Mouse (Mus musculus) intestine, postnatal 0 days (tissue): ENCODE data around the gene Hes2. TPM values are rescaled to one million over a fixed set of nuclear protein-coding genes. Genes with fewer than 3 reads are reported as not detected.

Experiments
- ATAC-seq: fragments of 200-750 bp; cut with Nextera tagmentation; 2 replicates; pipeline ENCODE4 v1.8.0; 2017; ENCODE audit warnings: mild to moderate bottlenecking, moderate TSS enrichment, moderate library complexity
- H3K27ac ChIP-seq: fragments of 300-500 bp; sonication (generic); 2 replicates; pipeline ENCODE4 v1.5.1; 2014; ENCODE audit warnings: mild to moderate bottlenecking, low read depth, low read length, moderate library complexity
- H3K27me3 ChIP-seq: fragments of 300-500 bp; sonication (generic); replicated peaks from 2 replicates; pipeline ENCODE4 v1.6.1; 2014; ENCODE audit warnings: low read length, mixed read lengths; ENCODE audit not compliant: control insufficient read depth, insufficient read depth
- H3K36me3 ChIP-seq: fragments of 300-500 bp; sonication (generic); 2 replicates; pipeline ENCODE4 v1.6.1; 2014; ENCODE audit warnings: mild to moderate bottlenecking, moderate library complexity; ENCODE audit not compliant: control insufficient read depth, insufficient read depth
- H3K4me1 ChIP-seq: fragments of 300-500 bp; sonication (generic); replicated peaks from 2 replicates; pipeline ENCODE4 v1.6.1; 2014; ENCODE audit warnings: antibody characterized with exemption, low read length, mixed read lengths; ENCODE audit not compliant: control insufficient read depth, insufficient read depth
- H3K4me2 ChIP-seq: fragments of 300-500 bp; sonication (generic); replicated peaks from 2 replicates; pipeline ENCODE4 v1.6.1; 2014; ENCODE audit warnings: low read depth, mild to moderate bottlenecking, moderate library complexity
- H3K4me3 ChIP-seq: fragments of 300-500 bp; sonication (generic); 2 replicates; pipeline ENCODE4 v1.5.1; 2014; ENCODE audit warnings: low read depth, low read length
- H3K9ac ChIP-seq: fragments of 300-500 bp; sonication (generic); 2 replicates; pipeline ENCODE4 v1.6.1; 2014; ENCODE audit warnings: mild to moderate bottlenecking, low read depth, low read length
- H3K9me3 ChIP-seq: fragments of 300-500 bp; sonication (generic); 2 replicates; pipeline ENCODE4 v1.6.1; 2016; ENCODE audit warnings: mixed run types; ENCODE audit not compliant: control insufficient read depth
- CTCF ChIP-seq: sonication (generic); IDR thresholded peaks from 2 replicates; pipeline ENCODE4 v1.5.1; 2016; ENCODE audit warnings: low read depth, mild to moderate bottlenecking, control low read depth, antibody characterized with exemption, moderate library complexity
- WGBS: fragments of 180-500 bp; shearing (Covaris S2); extraction: QIAGEN DNeasy Blood & Tissue Kit; methylation state at CpG from one replicate; pipeline ENCODE4 v1.1.7; 2014; 5-methylcytosine and 5-hydroxymethylcytosine counted together
- polyA plus RNA-seq: library from polyadenylated mRNA; unstranded; fragments of >200 nt; fragmentation: Nextera tagmentation; extraction: Ambion mirVana; gene quantifications from 2 replicates; pipeline ENCODE4 v1.2.1, GENCODE M21; 2015

Hes2 gene
- polyA plus RNA-seq, 1 experiment from 2014 or later = 8.6 TPM

DNA sequence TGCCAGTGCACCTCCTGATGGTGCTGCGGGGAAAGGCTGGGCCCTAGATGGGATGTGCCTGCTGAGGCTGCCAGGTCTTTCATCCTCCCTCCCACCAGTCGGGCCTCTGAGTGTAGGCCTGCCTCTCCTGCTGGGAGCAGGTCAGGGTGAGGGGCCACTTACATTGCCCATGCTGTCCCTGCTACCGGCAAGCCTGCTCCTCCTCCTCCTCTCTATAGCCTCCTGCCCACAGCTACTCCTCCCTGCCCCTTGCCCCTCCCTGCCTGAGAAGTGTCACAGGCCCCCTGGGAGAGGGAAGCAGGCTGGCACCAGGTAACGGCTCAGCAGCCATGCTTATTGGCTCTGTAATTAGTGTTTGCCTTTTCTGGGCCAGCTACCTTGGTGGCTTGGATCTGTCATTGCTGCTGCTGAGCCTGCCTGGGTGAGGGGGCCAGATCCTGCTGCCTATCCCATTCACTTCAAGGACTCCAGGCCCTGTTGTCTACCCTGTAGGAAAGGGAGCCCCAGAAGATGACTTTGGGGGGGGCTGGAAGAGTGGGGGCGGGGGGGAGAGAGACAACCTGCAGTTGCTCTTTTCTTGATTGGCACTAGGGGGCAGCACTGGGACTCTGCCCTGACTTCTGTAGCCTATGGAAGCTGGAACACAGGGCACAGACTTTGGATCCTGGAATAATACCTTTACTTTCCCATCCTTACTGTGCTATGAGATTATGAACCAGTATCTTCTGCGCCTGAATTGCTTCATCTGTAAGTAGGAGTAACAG, 22.4 kb upstream of the Hes2 start:
- no peaks in the 10 kb centered on the region for H3K36me3 ChIP-seq
- WGBS = 43% methylated on average over 6 of the region's 6 CpGs
- no peak overlapping the region for H3K27ac ChIP-seq
- peak; percentile 80 for TF ChIP-seq CTCF
- no peaks in the 10 kb centered on the region; the same call in 1 of the 2 replicates for H3K4me1 ChIP-seq
- no peak for ATAC-seq
- H3K27me3 ChIP-seq = peaks cover 19% of the 10 kb centered on the region; the same call in 1 of the 2 replicates
- H3K4me2 ChIP-seq = no peak overlapping the region
- H3K4me3 ChIP-seq = no peak overlapping the region
- H3K9me3 ChIP-seq = no peaks in the 10 kb centered on the region
- no peak overlapping the region for H3K9ac ChIP-seq

DNA sequence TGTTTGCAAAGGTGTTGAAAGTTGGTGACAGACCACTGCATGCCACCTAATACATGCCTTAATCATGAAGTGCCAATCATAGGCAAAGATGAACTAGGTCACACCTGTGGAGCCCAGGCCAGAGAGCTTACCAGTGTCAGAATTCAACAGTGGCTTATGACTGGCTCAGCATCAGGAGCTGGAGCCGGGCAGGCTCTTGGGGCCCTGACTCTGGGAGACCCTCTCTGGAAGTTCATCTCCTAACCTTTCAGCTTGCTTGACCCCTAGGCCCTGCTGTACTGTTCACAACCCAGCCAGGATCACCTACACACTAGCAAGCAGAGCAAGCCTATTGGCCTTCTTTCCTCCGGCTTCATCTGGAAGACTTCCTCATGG, 21.8 kb upstream of the Hes2 start:
- Histone ChIP-seq H3K4me1 (no peaks in the 10 kb centered on the region; the same call in 1 of the 2 replicates), H3K4me2 (no peak overlapping the region), H3K27me3 (peaks cover 18% of the 10 kb centered on the region; the same call in 1 of the 2 replicates), H3K4me3 (no peak overlapping the region), H3K36me3 (no peaks in the 10 kb centered on the region), H3K9ac (no peak overlapping the region), H3K27ac (no peak overlapping the region), H3K9me3 (no peaks in the 10 kb centered on the region)
- ATAC-seq = no peak
- WGBS = 98% methylated on average over 2 of the region's 2 CpGs
- TF ChIP-seq CTCF = no peak

DNA sequence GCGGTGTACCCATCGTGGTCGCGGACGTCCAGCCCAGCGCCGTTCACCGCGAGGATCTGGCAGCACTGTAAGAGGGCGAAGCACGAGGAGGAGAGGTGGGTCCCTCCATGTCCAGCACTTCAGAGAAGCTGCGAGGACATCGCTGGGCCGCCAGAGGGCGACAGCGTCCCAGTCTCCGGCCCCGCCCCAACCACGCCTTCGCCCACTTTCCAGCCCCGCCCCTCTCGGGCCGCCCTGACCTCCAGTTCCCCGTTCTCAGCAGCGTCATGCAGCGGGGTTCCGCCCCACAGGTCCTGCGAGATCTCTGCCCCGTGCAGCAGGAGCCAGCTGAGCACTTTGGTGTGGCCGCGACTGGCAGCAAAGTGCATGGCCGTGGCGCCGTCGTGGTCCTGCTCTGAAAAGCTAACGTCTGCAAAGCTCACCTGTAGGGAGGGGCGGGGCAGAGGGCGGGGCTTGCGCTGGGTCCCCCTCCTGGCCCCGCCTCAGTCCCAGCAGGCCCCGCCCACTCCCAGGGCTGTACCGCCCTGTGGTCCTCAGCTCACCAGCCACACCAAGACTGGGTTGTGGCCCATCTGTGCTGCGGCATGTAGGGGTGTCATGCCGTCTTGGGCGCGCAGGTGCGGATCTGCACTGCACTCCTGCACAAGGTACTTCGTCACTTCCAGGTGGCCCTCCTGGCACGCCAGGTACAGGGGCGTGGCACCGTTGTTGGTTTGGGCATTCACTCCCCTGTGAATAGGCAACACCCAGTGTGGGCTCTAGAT, 20.0 kb upstream of the Hes2 start:
- peaks cover 8% of the 10 kb centered on the region; the same call in 1 of the 2 replicates for H3K27me3 ChIP-seq
- no peak overlapping the region for H3K27ac ChIP-seq
- peak; percentile 87 for ATAC-seq
- H3K4me1 ChIP-seq = no peaks in the 10 kb centered on the region
- H3K36me3 ChIP-seq = no peaks in the 10 kb centered on the region
- TF ChIP-seq CTCF = peak; percentile 98
- H3K9me3 ChIP-seq = no peaks in the 10 kb centered on the region
- peak overlapping the region; percentile 37 for H3K4me3 ChIP-seq
- 2% methylated on average over 46 of the region's 51 CpGs for WGBS
- peak overlapping the region; percentile 75 for H3K4me2 ChIP-seq
- H3K9ac ChIP-seq = no peak overlapping the region

DNA sequence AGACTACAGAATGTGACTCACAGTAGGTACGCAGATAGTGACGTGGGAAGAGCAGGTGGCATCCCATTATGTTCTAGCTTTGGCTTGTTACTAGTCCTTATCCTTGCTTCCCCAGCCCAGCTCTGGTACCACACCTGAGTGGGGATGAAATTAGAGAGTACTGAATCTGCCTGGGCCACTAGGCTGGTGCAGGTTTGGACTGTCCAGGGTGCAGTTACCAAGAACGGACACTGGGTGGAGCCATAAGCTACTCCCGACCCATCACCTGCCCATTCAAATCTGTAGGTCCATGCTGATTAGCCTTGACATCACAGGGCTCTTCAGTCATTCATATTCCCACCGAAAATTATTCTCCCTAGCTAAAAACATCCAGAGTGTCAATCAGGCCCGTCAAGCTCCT, 18.2 kb upstream of the Hes2 start:
- WGBS = 32% methylated on average over 6 of the region's 6 CpGs
- TF ChIP-seq CTCF = peak; percentile 86
- Histone ChIP-seq H3K4me2 (no peak overlapping the region), H3K27ac (no peak overlapping the region), H3K9me3 (no peaks in the 10 kb centered on the region), H3K36me3 (no peaks in the 10 kb centered on the region), H3K4me1 (no peaks in the 10 kb centered on the region), H3K9ac (no peak overlapping the region), H3K27me3 (peaks cover 5% of the 10 kb centered on the region; the same call in 1 of the 2 replicates), H3K4me3 (no peak overlapping the region)
- no peak for ATAC-seq

DNA sequence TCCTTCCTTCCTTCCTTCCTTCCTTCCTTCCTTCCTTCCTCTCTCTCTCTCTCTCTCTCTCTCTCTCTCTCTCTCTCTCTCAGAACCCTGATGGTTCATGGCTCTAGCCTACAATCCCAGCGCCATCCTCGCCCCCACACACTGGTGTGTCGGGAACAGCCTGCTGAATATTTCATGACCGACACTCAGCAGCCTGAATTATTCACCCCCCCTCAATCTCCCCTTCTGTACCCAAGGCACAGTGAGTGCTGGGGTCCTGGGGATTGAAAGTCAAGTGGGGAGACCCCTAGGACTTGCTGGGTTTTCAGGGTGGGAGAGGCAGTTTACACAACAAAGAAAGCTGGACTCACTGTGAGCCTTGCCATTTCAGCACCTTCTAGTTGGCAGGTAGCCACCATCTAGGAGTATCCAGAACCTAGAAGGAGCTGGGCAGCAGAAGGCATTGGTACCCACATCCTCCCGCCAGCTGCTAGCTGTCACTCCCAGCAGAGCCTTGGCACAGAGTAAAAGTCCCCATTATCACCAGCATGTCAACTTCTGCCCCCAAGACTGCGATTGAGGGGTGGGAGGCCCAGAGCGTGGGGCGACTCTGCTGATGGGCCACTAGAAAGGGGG, 17.0 kb upstream of the Hes2 start:
- no peak overlapping the region for H3K27ac ChIP-seq
- H3K27me3 ChIP-seq = peaks cover 5% of the 10 kb centered on the region; the same call in 1 of the 2 replicates
- H3K4me2 ChIP-seq = no peak overlapping the region
- H3K4me1 ChIP-seq = no peaks in the 10 kb centered on the region
- 69% methylated on average over 8 of the region's 8 CpGs for WGBS
- no peaks in the 10 kb centered on the region for H3K36me3 ChIP-seq
- no peak for TF ChIP-seq CTCF
- ATAC-seq = no peak
- H3K4me3 ChIP-seq = no peak overlapping the region
- no peaks in the 10 kb centered on the region for H3K9me3 ChIP-seq
- no peak overlapping the region for H3K9ac ChIP-seq

DNA sequence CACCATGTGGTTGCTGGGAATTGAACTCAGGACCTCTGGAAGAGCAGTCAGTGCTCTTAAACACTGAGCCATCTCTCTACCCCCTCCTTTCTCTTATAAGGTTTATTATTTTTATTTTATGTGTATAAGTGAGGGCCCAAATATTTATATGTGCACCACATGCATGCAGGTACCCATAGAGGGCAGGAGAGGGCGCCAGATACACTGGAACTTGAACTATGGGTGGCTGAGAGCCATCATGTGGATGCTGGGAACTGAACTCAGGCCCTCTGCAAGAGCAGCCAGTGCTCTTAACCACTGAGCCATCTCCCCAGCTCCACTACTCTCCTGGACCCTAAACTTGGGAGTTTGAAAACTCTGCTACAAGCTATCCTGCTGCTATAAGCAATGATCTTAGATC, 15.0 kb upstream of the Hes2 start:
- no peak for ATAC-seq
- Histone ChIP-seq H3K27ac (no peak overlapping the region), H3K9me3 (no peaks in the 10 kb centered on the region), H3K27me3 (peaks cover 5% of the 10 kb centered on the region; the same call in 1 of the 2 replicates), H3K36me3 (no peaks in the 10 kb centered on the region), H3K4me3 (no peak overlapping the region), H3K4me2 (no peak overlapping the region), H3K9ac (no peak overlapping the region), H3K4me1 (no peaks in the 10 kb centered on the region)
- 43% methylated on average over 1 of the region's 1 CpGs for WGBS
- peak; percentile 41 for TF ChIP-seq CTCF
